Mouse (Mus musculus) brain, embryonic 14.5 days (tissue): ENCODE data around the gene Lrrc7.

Source experiments
- CTCF ChIP-seq: fragments of 200-500 bp; IDR thresholded peaks from 2 replicates; pipeline ENCODE4 v1.5.1; 2012; ENCODE audit warnings: inconsistent platforms, mild to moderate bottlenecking, moderate library complexity, borderline replicate concordance; ENCODE audit not compliant: insufficient read depth, insufficient read length; ENCODE audit errors: extremely low read depth
- POLR2A ChIP-seq: fragments of 200-500 bp; IDR thresholded peaks from 2 replicates; pipeline ENCODE4 v1.6.1; 2012; ENCODE audit warnings: mild to moderate bottlenecking, inconsistent platforms, borderline replicate concordance; ENCODE audit not compliant: poor library complexity, insufficient read depth, insufficient read length, severe bottlenecking; ENCODE audit errors: extremely low read depth

- no peak for TF ChIP-seq CTCF
- no peak for TF ChIP-seq POLR2A
These were observed 231.9 kb downstream of the Lrrc7 start for GRCm38 (mm10) chr3:158330085-158330484.
